Mouse (Mus musculus) embryonic facial prominence, embryonic 13.5 days (tissue): ENCODE measurements at regions not wholly inside any gene's neighbourhood (a gene's known extent, or its start where the extent isn't known, plus 50 kb on each side); places are given as distances from the start of the nearest gene placed in this dataset.

Experiments
- ATAC-seq: fragments of 200-750 bp; cut with Nextera tagmentation; 2 replicates; pipeline ENCODE4 v1.8.0; 2017; ENCODE audit warnings: low read depth; ENCODE audit not compliant: insufficient number of reproducible peaks, insufficient read depth, low FRiP score, low TSS enrichment
- H3K27ac ChIP-seq: fragments of 300-500 bp; sonication (generic); 2 replicates; pipeline ENCODE4 v1.5.1; 2015; ENCODE audit warnings: moderate library complexity, mild to moderate bottlenecking, inconsistent platforms
- H3K27me3 ChIP-seq: fragments of 300-500 bp; sonication (generic); 2 replicates; pipeline ENCODE4 v1.6.1; 2015; ENCODE audit warnings: mild to moderate bottlenecking, inconsistent platforms
- H3K36me3 ChIP-seq: fragments of 300-500 bp; sonication (generic); 2 replicates; pipeline ENCODE4 v1.6.1; 2015; ENCODE audit warnings: mild to moderate bottlenecking, inconsistent platforms
- H3K4me1 ChIP-seq: fragments of 300-500 bp; sonication (generic); 2 replicates; pipeline ENCODE4 v1.6.1; 2015; ENCODE audit warnings: inconsistent platforms
- H3K4me2 ChIP-seq: fragments of 300-500 bp; sonication (generic); 2 replicates; pipeline ENCODE4 v1.6.1; 2015; ENCODE audit warnings: moderate library complexity, mild to moderate bottlenecking, inconsistent platforms
- H3K4me3 ChIP-seq: fragments of 300-500 bp; sonication (generic); 2 replicates; pipeline ENCODE4 v1.5.1; 2015; ENCODE audit warnings: mild to moderate bottlenecking, inconsistent platforms
- H3K9ac ChIP-seq: fragments of 300-500 bp; sonication (generic); 2 replicates; pipeline ENCODE4 v1.6.1; 2015; ENCODE audit warnings: mild to moderate bottlenecking, inconsistent platforms
- H3K9me3 ChIP-seq: fragments of 300-500 bp; sonication (generic); 2 replicates; pipeline ENCODE4 v1.6.1; 2016; ENCODE audit warnings: inconsistent platforms
- WGBS: fragments of 180-500 bp; shearing (Covaris S2); methylation state at CpG from one replicate; pipeline ENCODE4 v1.1.7; 2015; ENCODE audit warnings: mixed read lengths; 5-methylcytosine and 5-hydroxymethylcytosine counted together

DNA sequence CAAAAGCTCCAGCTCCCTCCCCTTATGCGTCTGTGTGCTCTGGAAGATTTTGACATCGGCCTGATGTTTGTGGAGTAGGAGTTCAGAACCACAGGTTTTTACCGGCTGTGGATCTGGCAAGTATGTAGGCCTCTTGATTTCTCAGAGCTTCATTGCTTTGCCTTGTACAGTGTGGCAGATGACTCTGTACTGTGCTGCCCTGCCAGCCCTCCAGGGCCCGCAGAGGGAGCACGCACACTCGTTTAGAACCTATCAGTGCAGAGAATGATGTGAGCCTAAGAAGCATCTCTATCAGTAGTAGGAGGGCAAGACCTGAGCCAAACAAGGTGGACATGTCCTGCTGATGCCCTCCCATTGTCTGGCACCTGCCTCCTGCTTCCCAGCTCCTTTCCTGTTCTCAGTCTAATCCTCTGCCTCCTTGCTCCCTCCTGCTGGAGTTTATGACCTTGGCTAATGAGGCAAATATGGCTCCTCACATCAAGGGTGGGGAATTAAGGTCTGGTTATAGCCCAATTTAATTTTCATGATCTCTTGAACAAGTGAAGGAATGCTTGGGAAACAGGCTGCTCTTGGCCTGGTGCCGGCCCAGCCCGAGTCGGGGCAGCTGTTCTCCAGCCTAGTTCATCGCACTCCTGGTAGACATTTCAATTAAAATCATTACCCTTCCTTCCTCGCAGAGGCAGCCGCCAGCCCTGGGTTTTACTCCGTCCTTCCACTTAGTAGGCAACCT, 344.5 kb downstream of the Tmem38b start:
- Histone ChIP-seq H3K4me2 (no peak overlapping the region), H3K4me1 (no peaks in the 10 kb centered on the region), H3K9ac (no peak overlapping the region), H3K4me3 (no peak overlapping the region), H3K36me3 (no peaks in the 10 kb centered on the region), H3K27me3 (no peaks in the 10 kb centered on the region), H3K9me3 (no peaks in the 10 kb centered on the region), H3K27ac (no peak overlapping the region)
- no peak for ATAC-seq
- 86% methylated on average over 13 of the region's 13 CpGs for WGBS

GRCm38 (mm10) chr4:54184213-54184612, 358.4 kb downstream of the Tmem38b start:
- no peak overlapping the region for H3K27ac ChIP-seq
- H3K9me3 ChIP-seq: 0 out of 2 replicates have a peak, but pooled peaks cover 3% of the 10 kb centered on the region
- no peak for ATAC-seq
- H3K4me3 ChIP-seq: no peak overlapping the region
- H3K36me3 ChIP-seq: no peaks in the 10 kb centered on the region
- no peak overlapping the region for H3K9ac ChIP-seq
- no peaks in the 10 kb centered on the region for H3K27me3 ChIP-seq
- H3K4me1 ChIP-seq: peaks cover 6% of the 10 kb centered on the region; the same call in 1 of the 2 replicates
- no peak overlapping the region for H3K4me2 ChIP-seq
- 29% methylated on average over 1 of the region's 1 CpGs for WGBS

- 85% methylated on average over 2 of the region's 2 CpGs for WGBS
- Histone ChIP-seq H3K4me1 (no peaks in the 10 kb centered on the region), H3K36me3 (no peaks in the 10 kb centered on the region), H3K9me3 (no peaks in the 10 kb centered on the region), H3K27me3 (no peaks in the 10 kb centered on the region), H3K27ac (no peak overlapping the region), H3K4me2 (no peak overlapping the region), H3K4me3 (no peak overlapping the region), H3K9ac (no peak overlapping the region)
- no peak for ATAC-seq
These were observed 369.9 kb downstream of the Tmem38b start for GRCm38 (mm10) chr4:54195734-54196133.

DNA sequence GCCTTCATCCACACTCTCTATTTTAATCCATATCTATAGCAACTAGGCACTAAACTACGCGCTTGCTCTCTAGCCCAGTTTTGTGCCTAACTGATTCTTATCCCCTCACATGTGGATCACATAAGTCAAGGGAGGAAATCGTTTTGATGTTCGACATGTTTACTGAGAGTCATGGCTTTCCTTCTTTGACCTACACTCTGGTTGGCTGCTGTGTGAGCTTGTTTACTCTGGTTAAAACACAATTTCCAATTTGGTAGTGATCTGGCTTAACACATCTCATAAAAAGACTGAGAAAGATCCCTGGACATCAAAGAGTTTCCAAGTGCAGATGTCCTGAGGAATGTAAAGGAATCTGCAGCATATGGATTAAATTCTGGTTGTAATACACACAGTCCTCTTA, 376.6 kb downstream of the Tmem38b start:
- H3K27ac ChIP-seq: no peak overlapping the region
- no peak overlapping the region for H3K4me2 ChIP-seq

GRCm38 (mm10) chr4:54224572-54224971, 398.7 kb downstream of the Tmem38b start:
- Histone ChIP-seq H3K36me3 (no peaks in the 10 kb centered on the region), H3K27ac (no peak overlapping the region), H3K4me1 (no peaks in the 10 kb centered on the region), H3K27me3 (no peaks in the 10 kb centered on the region), H3K9me3 (no peaks in the 10 kb centered on the region), H3K9ac (no peak overlapping the region), H3K4me2 (no peak overlapping the region), H3K4me3 (no peak overlapping the region)
- WGBS: 78% methylated on average over 3 of the region's 3 CpGs
- no peak for ATAC-seq

More for the DNA sequence above, 376.6 kb downstream of the Tmem38b start:
- ATAC-seq: no peak
- Histone ChIP-seq H3K36me3 (no peaks in the 10 kb centered on the region), H3K27me3 (no peaks in the 10 kb centered on the region), H3K4me3 (no peak overlapping the region), H3K4me1 (peaks cover 16% of the 10 kb centered on the region), H3K9me3 (no peaks in the 10 kb centered on the region), H3K9ac (no peak overlapping the region)
- 30% methylated on average over 4 of the region's 4 CpGs for WGBS
